Mouse (Mus musculus) adrenal gland, postnatal 36 days (tissue): ENCODE results near the gene Map3k20. TPM values are rescaled to one million over a fixed set of nuclear protein-coding genes. Genes with fewer than 3 reads are reported as not detected.

Experiments used
- DNase-seq, 2 experiments: peaks; one replicate each; pipeline ENCODE4 v3.0.0; 2021; ENCODE audit warnings: mixed read lengths in 1 of 2
- total RNA-seq, 2 experiments: library from RNA; stranded (reverse); gene quantifications; 2 replicates each; pipeline ENCODE4 v1.2.3; 2021

The Map3k20 gene
- total RNA-seq, 2 experiments from 2014 or later, result 26.1 to 30.4 TPM

- DNase-seq, result no peak
These were observed 141.3 kb downstream of the Map3k20 start for GRCm38 (mm10) chr2:72426776-72427175.

GRCm38 (mm10) chr2:72427288-72427687 lies 141.9 kb downstream of the Map3k20 start:
- DNase-seq, result no peak

- DNase-seq, result peak; percentile 70 to 83
These were observed 153.6 kb downstream of the Map3k20 start for GRCm38 (mm10) chr2:72438941-72439533.

- DNase-seq, result no peak
These were observed 155.6 kb downstream of the Map3k20 start for GRCm38 (mm10) chr2:72441010-72441409.

DNA sequence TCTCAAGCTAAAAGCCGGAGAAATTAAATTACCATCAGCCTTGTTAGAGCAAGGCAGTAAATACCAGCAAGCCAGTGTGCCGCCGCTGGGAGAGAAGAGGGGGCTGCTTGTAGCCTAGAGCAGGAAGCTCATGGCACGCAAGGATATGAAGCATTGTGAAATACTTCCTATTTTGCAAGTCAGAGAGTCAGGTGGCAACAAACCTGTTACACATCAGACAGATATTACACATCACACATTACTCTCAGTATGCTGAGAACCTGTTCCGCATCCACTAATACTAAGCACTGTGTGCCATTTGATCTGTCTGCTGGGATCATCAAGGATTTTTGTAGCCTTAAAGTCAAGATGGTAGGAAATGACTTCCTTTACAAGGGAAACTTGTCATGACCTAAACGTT lies 157.4 kb downstream of the Map3k20 start:
- DNase-seq, result no peak

GRCm38 (mm10) chr2:72443960-72444359 lies 158.5 kb downstream of the Map3k20 start:
- DNase-seq, result no peak

DNA sequence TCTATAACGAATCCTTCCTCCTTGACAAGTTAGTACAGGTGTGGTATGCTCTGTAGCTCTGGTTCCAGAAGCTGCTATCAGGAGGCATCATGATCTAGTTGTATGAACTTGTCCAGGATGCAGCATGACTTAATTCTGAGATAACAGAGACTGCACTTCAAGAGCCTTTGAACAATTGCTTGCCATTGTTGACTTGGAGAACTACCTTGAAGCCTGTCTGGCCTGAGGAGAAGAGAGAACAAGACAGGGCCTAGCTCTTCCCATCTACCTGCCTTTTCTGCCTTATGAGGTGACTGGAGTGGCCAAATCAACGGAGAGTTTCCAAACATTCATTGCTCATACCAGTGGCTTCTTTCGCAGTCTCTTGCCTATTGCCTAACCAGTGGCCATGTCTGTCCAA lies 160.7 kb downstream of the Map3k20 start:
- no peak for DNase-seq

DNA sequence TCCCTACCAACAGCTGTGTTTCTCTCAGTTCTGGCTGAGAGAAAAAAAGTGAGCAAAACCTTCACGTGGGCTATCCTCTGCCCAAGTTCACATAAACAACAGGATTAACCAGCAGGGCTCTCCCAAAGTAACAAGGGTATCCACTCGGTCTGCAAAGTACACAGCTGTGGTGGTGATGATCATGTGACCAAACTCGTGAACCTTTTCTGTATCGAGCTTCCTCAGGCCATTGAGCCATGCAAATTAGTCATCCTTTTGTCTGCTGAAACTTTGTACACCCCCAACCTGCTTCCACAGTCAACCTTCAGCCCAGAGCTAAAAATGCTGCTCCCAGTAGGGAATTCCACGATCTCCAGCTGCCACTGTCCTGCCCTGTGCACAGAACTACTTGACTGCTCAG lies 161.2 kb downstream of the Map3k20 start:
- DNase-seq, result no peak

GRCm38 (mm10) chr2:72453563-72453962 lies 168.1 kb downstream of the Map3k20 start:
- no peak for DNase-seq

DNA sequence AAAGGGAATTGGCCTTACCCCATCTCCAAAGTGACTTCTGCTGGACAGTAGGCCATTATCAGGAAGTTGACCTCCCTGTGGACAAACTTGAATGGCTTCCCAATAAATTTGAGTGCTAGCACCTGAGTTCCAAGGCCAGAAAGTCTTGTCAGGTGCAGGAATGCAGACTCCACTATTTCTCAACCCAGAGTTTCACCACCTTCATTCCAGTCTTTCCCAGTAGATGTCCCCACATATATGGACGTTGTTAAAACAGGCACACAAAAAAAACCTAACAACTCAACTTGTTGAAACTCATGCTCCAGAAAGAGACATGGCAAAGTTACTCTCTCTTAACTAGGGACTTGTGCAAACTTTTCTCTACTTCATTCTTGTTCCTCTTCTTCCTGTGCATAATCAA lies 170.8 kb downstream of the Map3k20 start:
- no peak for DNase-seq

- DNase-seq, result no peak
These were observed 179.1 kb downstream of the Map3k20 start for GRCm38 (mm10) chr2:72464376-72465014.

- DNase-seq, result no peak
These were observed 182.2 kb downstream of the Map3k20 start for GRCm38 (mm10) chr2:72467604-72468003.

DNA sequence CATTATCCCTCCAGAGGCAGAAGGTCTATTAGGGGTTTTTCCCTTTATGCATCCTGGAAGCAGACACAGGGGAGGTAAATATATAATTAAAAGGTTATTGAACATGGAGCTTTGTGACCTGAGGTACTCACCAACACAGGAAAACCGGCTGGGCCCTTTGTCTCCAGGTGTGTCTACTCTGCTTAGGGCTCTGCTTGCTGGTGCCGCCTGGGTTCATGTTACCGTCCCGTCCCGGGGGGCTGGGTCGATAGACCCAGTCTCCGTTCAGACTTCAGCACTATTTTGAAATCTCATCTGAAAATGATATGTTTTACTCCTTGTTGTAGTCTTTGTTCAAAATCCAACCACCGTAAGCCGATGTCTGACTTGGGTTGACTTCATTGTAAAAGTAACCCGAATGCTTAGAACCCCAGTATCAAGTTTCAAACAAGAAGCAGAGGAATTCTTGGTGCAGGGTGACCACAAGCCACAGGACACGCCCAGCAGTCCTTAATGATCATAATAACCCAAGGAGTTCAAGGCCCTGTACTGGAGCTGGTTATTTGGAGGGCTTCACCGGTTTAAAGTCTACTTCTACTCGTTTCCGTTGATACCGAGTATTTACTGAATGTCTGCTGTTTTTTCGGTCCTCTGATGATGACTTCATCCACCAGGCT lies 186.1 kb downstream of the Map3k20 start:
- no peak for DNase-seq

- DNase-seq, result no peak
These were observed 189.3 kb downstream of the Map3k20 start for GRCm38 (mm10) chr2:72474531-72475287.

DNA sequence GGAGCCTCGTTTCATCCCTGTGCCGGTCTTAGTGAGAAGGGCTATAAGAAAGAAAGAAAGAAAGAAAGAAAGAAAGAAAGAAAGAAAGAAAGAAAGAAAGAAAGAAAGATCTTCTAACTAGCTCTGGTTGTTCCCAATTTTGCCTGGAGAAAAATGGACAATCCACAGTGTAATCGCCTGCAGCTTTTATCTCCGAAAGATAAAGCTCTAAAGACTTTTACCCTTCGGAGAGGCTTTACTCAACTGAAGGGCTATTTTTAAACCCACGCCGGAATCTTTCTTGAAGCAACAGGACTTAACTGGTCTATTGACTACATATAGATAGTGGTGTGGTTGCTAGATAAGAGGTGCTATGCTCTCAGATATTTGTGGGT lies 190.0 kb downstream of the Map3k20 start:
- DNase-seq, result no peak

DNA sequence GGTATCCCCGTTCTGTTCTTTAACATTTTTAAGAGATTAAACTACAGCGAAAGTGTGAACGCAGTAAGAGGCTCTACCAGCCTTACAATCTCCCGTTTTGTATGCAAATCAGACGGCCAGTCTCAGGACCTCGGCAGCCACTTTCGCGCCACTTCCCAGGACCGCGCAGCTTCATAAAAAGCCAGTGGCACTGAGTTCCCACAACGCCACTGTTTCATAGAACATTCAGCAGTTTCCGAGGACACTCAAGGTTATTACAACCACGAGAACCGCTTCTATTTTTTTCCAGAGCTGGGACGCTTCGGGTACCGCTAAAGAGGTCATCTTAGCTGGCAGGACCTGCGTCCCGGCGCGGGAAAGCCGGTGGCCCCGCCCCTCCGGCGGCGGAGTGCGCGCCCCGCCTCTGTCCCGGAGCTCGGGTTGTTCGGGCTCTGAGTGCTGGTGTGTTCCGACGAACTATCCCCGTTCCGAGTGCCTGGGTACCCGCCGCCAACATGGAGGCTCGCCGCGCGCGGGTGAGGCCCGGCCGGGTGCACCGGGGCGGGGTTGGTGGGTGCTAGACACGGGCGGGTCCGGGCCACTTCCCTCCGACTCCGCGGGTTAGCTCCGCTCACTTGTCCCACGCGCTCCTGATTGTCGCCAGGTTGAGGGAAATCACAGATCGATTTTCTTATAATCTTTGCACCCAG lies 190.5 kb downstream of the Map3k20 start, which contains the start of gene Cdca7:
TSS of gene Cdca7 (plus strand) at position 363 of the 689 bp plus-strand sequence.
- peak; percentile 84 to 89 for DNase-seq

DNA sequence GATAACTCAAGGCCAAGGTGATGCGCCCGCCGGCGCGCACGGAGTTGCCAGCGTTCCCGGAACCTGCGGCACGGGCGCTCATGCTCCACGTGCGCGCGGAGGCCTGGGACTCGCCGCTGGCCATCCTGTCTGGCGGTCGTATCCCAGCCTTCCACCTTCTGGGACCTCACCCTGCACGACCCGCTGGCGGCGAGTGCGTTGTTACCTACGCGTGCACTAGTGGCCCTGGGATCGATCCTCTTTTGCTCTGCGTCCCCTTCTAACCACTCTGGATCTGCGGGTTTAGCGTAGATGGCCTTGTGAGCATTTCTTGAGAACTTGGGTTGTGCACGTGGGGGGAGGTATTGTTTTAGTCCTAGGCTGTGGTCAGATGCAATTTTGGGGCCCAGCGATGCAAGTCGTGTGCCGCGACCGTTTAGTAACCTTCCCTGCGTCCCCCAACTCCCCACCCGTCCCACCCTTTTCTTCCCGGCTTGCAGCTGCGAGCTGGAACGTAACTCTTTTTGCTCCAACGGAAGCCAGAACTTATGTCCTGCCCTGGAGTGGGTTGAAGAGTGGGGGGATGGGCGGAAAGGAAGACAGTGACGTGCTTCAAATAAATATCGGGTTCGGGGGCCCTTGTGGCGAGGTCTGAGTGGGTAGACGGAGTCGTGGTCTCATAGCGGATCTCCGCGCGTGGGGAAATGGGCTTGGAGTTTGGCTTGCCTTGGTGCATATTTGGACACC lies 191.2 kb downstream of the Map3k20 start:
- DNase-seq, result peak; percentile 45 to 60

DNA sequence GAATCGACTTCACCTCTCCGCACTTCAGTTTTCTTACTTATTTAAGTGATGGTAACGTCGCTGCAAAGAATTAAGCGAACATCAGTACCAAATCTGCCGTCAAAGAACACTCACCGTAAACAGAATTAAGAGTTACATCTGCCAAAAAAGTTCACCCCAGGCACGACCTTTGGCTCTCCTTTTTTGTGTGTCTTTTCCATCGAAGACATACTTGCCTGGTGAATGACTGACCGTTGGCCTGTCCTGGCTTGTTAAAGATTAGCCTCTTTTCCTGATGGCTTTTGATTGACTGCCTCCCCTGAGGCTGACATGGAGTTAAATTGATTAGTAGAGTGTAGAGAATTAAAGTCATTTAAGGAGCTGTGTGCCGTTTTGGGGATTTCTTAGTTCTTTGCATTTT lies 191.8 kb downstream of the Map3k20 start:
- no peak for DNase-seq

- no peak for DNase-seq
These were observed 192.7 kb downstream of the Map3k20 start for GRCm38 (mm10) chr2:72478176-72478575.

- no peak for DNase-seq
These were observed 193.5 kb downstream of the Map3k20 start for GRCm38 (mm10) chr2:72478921-72479320.

DNA sequence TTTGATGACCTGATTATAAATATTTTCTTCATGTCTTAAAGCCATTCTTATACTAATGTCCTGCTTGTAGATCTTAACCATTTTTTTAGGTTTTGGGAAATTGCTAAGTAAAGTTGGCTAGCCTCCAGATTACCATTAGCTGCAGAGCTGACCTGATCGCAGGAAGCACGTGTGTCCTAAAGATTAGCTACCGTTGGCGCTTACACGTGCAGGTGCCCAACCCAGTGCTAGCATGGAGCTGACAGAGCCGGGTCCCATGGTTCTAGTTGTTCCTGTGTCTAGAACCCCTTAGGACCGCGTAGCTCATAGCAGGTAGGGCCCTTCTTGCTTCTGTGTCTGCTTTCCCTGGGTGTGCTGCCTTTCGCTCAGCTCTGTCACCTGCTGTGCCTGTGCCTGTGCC lies 194.4 kb downstream of the Map3k20 start:
- DNase-seq, result no peak

GRCm38 (mm10) chr2:72491650-72492049 lies 206.2 kb downstream of the Map3k20 start:
- no peak for DNase-seq
